Mouse (Mus musculus): Measurements from ENCODE around the gene Oxgr1. TPM values are rescaled to one million over a fixed set of nuclear protein-coding genes. Genes with fewer than 3 reads are reported as not detected.
"Not testable (repeated sequence)": the region's sequence is repeated elsewhere in the genome, so short reads cannot be mapped to it uniquely, and the experiment has no call there.

Oxgr1 gene
- polyA plus RNA-seq, 1 experiment, result 0.15 TPM

DNA sequence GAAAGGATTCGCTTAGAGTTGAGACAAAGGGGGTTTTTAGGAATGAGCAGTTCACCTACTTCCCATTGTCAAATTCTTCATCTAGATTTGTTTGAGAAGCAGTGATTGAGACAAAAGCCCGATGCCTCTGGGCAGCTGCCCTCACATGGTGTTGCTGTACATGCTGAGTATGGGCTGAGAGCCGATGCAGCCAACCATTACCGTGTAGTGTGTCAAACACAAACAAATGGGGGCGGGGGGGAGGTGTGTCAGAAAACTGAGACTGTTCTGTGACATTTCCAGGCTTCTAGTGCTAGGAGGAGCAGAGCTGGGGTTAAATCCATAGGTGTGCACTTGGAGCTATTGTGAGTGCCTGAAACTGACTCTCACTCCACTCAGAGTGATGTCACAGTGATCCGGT, 55.5 kb downstream of the Oxgr1 start:
- Histone ChIP-seq H3K4me1 (ENCODE audit: control insufficient read depth, insufficient read depth, low read length) (peaks cover 1% of the 10 kb centered on the region; the same call in 1 of the 2 replicates), H3K27ac (ENCODE audit: insufficient read depth, low read length) (no peak overlapping the region), H3K4me3 (ENCODE audit: insufficient read depth, low read length) (no peak overlapping the region)
- TF ChIP-seq POLR2A (IDR thresholded peaks at IDR 0.05; ENCODE audit: extremely low read depth, insufficient read depth, low read length), result no peak
- no peak for TF ChIP-seq CTCF (IDR thresholded peaks at IDR 0.05; ENCODE audit: extremely low read depth, insufficient read depth, low read length)

DNA sequence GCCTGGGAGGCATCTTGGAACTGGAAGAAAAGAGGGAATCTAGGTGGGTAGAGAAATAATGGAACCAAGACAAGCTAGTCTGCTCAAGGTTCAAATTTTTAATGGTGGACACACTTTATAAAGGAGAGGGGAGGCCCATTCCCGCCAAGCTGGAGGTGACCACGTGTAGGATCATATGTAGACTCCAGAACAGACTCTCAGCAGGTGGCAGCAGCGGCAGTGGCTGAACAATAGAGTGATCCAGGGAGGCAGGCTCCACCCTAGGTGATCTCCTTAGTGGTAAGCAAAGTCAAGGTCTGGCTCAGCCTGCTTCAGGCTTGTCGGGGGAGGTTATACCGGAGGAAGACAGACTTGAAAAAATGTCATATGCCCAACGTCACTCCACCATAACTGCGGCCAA, 55.9 kb downstream of the Oxgr1 start:
- H3K4me3 ChIP-seq (ENCODE audit: insufficient read depth, low read length); H3K4me1 ChIP-seq (ENCODE audit: control insufficient read depth, insufficient read depth, low read length); H3K27ac ChIP-seq (ENCODE audit: insufficient read depth, low read length): not testable (repeated sequence)

DNA sequence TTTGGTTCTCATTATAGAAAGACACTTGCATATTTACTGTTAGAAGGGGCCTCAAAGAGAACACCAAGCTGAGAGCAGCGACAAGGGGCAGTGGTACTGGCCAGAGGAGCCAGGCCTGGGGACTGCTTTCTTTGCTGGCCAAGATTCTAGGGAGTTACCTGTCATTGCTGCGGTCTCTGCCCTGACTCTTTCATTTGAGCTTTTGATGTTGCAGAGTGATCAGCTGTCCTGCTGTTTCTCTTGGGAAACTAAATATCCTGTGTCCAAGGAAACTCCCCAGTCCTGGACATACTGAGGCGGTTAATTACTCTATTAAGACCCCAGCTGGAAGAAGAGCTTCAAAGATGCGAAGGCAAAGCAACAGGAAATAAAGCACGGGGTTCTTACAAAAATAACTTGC, 60.9 kb downstream of the Oxgr1 start:
- no peak overlapping the region for H3K27ac ChIP-seq (ENCODE audit: insufficient read depth, low read length)
- no peak overlapping the region for H3K4me3 ChIP-seq (ENCODE audit: insufficient read depth, low read length)
- no peaks in the 10 kb centered on the region for H3K4me1 ChIP-seq (ENCODE audit: control insufficient read depth, insufficient read depth, low read length)
- no peak for TF ChIP-seq CTCF (IDR thresholded peaks at IDR 0.05; ENCODE audit: extremely low read depth, insufficient read depth, low read length)
- no peak for TF ChIP-seq POLR2A (IDR thresholded peaks at IDR 0.05; ENCODE audit: extremely low read depth, insufficient read depth, low read length)

DNA sequence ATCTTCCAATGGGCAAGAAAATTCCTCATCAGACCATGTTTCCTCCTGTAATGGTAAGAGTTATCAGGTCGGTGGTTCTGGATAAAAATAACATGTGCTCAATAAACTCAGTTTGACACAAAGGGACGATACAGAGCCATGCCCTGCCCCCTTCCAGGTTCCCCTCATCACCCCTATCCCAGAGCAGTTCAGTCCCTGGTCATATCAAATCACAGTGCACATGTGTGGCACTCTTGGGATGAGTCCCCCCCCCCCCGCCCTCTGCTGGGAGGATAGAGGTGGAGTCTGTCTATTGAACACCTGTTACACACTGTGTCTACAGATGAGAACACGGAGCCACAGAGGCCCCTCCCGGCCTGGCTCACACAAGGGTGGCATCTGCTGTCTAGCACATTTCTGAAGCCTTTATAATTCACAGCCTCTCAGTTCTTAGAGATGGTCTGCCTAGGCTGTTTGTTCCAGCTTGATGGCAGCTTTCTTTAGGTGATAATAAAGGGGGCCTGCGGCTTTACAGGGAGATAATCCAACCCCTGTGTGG, 61.5 kb downstream of the Oxgr1 start:
- Histone ChIP-seq H3K27ac (ENCODE audit: insufficient read depth, low read length) (no peak overlapping the region), H3K4me3 (ENCODE audit: insufficient read depth, low read length) (no peak overlapping the region), H3K4me1 (ENCODE audit: control insufficient read depth, insufficient read depth, low read length) (no peaks in the 10 kb centered on the region)
- TF ChIP-seq POLR2A (IDR thresholded peaks at IDR 0.05; ENCODE audit: extremely low read depth, insufficient read depth, low read length), result no peak
- no peak for TF ChIP-seq CTCF (IDR thresholded peaks at IDR 0.05; ENCODE audit: extremely low read depth, insufficient read depth, low read length)

Other genes starting within 250 kb of the Oxgr1 start
- 144 and 148 TPM in 2 replicates for gene Mbnl2, start 233.2 kb upstream of the Oxgr1 start, polyA plus RNA-seq (2012; rRNA removed)